ENCODE assay signal across 8 mouse cellular contexts in the genomic region with DNA sequence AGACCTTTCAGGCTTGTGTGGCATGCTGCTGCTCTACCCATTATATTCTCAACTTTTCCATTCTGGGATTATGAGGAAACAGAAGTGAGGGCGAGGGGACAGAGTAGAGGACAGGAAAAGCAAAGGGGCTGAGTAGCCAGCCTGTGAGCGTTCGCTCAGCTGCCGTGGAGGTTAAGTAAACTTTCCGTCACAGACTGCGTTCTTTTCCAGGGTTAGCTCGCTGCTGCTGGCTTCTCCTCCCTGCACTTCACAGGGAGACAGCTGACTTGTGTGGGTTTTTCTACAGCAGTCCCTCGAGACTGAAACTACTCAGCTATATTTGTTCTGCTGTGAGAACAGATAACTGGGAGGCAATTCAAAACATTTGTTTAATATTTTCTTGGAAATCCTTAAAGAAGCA. TPM values are rescaled to one million over a fixed set of nuclear protein-coding genes. Genes with fewer than 3 reads are reported as not detected.
DNase-seq lines count a peak whose midpoint lies in the region; ATAC-seq lines count a peak whose summit lies in the region.

No protein-coding gene starts in this region.

- no peak overlapping the region for H3K9ac ChIP-seq in kidney, embryonic 15.5 days

- H3K4me3 ChIP-seq in megakaryocyte, embryonic 14.5 days (replicated peaks), result peak overlapping the region; percentile 50
- no peak overlapping the region for H3K4me3 ChIP-seq in kidney, embryonic 15.5 days (replicated peaks)

- no peaks in the 10 kb centered on the region for H3K9me3 ChIP-seq in megakaryocyte, embryonic 14.5 days
- no peaks in the 10 kb centered on the region for H3K9me3 ChIP-seq in kidney, embryonic 15.5 days (replicated peaks)

- peak; percentile 76 for DNase-seq in heart, adult 8-10 months (ENCODE audit: low spot score)
- peak; percentile 45 to 57 for DNase-seq in lung, adult 18-20 months
- peak; percentile 51 for DNase-seq in skeletal muscle tissue, adult 2 months (ENCODE audit: low read depth, low spot score)
- no peak for DNase-seq in cerebellum, postnatal 10 days
- DNase-seq in urinary bladder, postnatal 4 days (ENCODE audit: low spot score in 2 of 2), result no peak

- no peak for ATAC-seq in megakaryocyte, adult 5-6 weeks (ENCODE audit: poor library complexity, severe bottlenecking)
- peak; percentile 40 for ATAC-seq in kidney, embryonic 15.5 days (replicated peaks; ENCODE audit: low FRiP score)

- peaks cover 20% of the 10 kb centered on the region for H3K36me3 ChIP-seq in megakaryocyte, embryonic 14.5 days (replicated peaks; ENCODE audit: low read length)
- H3K36me3 ChIP-seq in kidney, embryonic 15.5 days, result no peaks in the 10 kb centered on the region

- peak overlapping the region; percentile 38 for H3K4me2 ChIP-seq in kidney, embryonic 15.5 days

- 17% methylated on average over 8 of the region's 8 CpGs for WGBS in kidney, embryonic 15.5 days

- H3K4me1 ChIP-seq in megakaryocyte, embryonic 14.5 days, result peaks cover 59% of the 10 kb centered on the region
- H3K4me1 ChIP-seq in kidney, embryonic 15.5 days, result peaks cover 23% of the 10 kb centered on the region

- H3K27me3 ChIP-seq in megakaryocyte, embryonic 14.5 days (replicated peaks), result no peaks in the 10 kb centered on the region
- H3K27me3 ChIP-seq in kidney, embryonic 15.5 days, result no peaks in the 10 kb centered on the region

- no peak overlapping the region for H3K27ac ChIP-seq in kidney, embryonic 15.5 days

RNA-seq across cellular contexts. Expression of gene Nars2, which starts 34.5 kb away (rescaled TPM):
- polyA plus RNA-seq in megakaryocyte, embryonic 14.5 days (2012; ENCODE audit: insufficient read depth, low replicate concordance), result 1.1 TPM in 1 of 2 replicates, not detected in the other
- total RNA-seq in megakaryocyte, adult 5-6 weeks (2015), result 2.6 and 3.1 TPM in 2 replicates
- 3.3 and 4.0 TPM in 2 replicates for total RNA-seq in megakaryocyte, adult 5-6 weeks (2017)
- total RNA-seq in heart, adult 8-10 months (2022), result 10 to 100 TPM; 16.9 to 24.1 (median 19.8) TPM
- 26.2 and 27.5 TPM in 2 replicates for polyA plus RNA-seq in kidney, embryonic 15.5 days (2015; fragmentation: Nextera tagmentation; extraction: Ambion mirVana)

Comparison
In these comparisons a context has a peak if more than half of its experiments do, and no peak if none do; other contexts are left out.
1. DNase-seq: peak in heart, adult 8-10 months (single experiment), lung, adult 18-20 months (2 of 2) and skeletal muscle tissue, adult 2 months (single experiment); none in cerebellum, postnatal 10 days (0 of 2) and urinary bladder, postnatal 4 days (0 of 2).